Comparison of ENCODE assay signal across 8 mouse cellular contexts in the genomic region with DNA sequence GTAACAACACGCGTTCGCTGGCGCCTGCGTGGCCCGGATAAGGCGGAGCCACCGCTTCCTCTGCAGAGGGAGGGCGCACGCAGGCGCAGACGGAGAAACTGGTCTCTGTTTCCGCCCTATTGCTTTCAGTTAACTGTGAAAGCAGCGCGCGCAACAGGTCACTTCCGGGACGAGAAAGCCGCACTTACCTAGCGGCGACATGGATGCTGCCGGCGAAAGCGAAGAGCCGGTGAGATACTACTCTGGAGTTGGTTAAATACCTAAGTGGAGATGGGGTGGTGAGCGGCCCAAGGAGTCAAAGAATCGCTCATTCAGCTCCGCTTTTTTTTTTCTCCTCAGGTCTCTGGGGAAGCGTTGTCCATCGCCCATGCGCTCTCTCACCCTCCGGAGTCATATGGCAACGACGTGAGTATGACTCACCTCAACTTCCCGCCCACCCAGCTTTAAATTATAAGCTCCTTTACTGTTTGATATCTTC. TPM values are rescaled to one million over a fixed set of nuclear protein-coding genes. Genes with fewer than 3 reads are reported as not detected.
A peak's percentile ranks its signal among the peaks of the same experiment; 100 is the strongest.
DNase-seq lines count a peak whose midpoint lies in the region; ATAC-seq and TF ChIP-seq lines count a peak whose summit lies in the region.

A gene (plus strand): TSS at position 142 of the 478 bp plus-strand sequence.

- H3K36me3 ChIP-seq in hindbrain, embryonic 11.5 days (ENCODE audit: control insufficient read depth, insufficient read depth, low read length) = no peaks in the 10 kb centered on the region
- peaks cover 6% of the 10 kb centered on the region; the same call in 1 of the 2 replicates for H3K36me3 ChIP-seq in lung, embryonic 16.5 days (ENCODE audit: control insufficient read depth, insufficient read depth, low read length)
- no peaks in the 10 kb centered on the region; the same call in 1 of the 2 replicates for H3K36me3 ChIP-seq in thymus, adult 2 months (ENCODE audit: control insufficient read depth, insufficient read depth, low read length)

- no peak for TF ChIP-seq CTCF in thymus, adult 2 months (IDR thresholded peaks at IDR 0.05; ENCODE audit: borderline replicate concordance, control insufficient read depth, extremely low read depth, insufficient read depth, low read length, poor library complexity)

- no peaks in the 10 kb centered on the region for H3K4me1 ChIP-seq in hindbrain, embryonic 11.5 days (replicated peaks; ENCODE audit: control insufficient read depth, insufficient read depth, low read length)
- no peaks in the 10 kb centered on the region for H3K4me1 ChIP-seq in lung, embryonic 16.5 days (replicated peaks; ENCODE audit: control insufficient read depth, insufficient read depth, low read length)
- no peaks in the 10 kb centered on the region for H3K4me1 ChIP-seq in thymus, adult 2 months (replicated peaks; ENCODE audit: control insufficient read depth, insufficient read depth, low read length)

- no peak within 1 kb of the TSS for H3K27ac ChIP-seq in hindbrain, embryonic 11.5 days (ENCODE audit: low read depth, low read length)
- peak within 1 kb of the TSS; percentile 48 for H3K27ac ChIP-seq in lung, embryonic 16.5 days (ENCODE audit: low read length)
- H3K27ac ChIP-seq in thymus, adult 2 months (ENCODE audit: control insufficient read depth, insufficient read depth, low read length) = peak within 1 kb of the TSS; percentile 69

- no peaks in the 10 kb centered on the region for H3K27me3 ChIP-seq in hindbrain, embryonic 11.5 days (ENCODE audit: control insufficient read depth, insufficient read depth, low read length)
- no peaks in the 10 kb centered on the region for H3K27me3 ChIP-seq in lung, embryonic 16.5 days (ENCODE audit: control insufficient read depth, insufficient read depth, low read depth, low read length)
- H3K27me3 ChIP-seq in thymus, adult 2 months (ENCODE audit: control insufficient read depth, insufficient read depth, low read length) = no peaks in the 10 kb centered on the region

- peak; percentile 99 for ATAC-seq in hindbrain, embryonic 11.5 days (ENCODE audit: low FRiP score)
- ATAC-seq in lung, embryonic 16.5 days (ENCODE audit: low read depth) = peak; percentile 99

- DNase-seq in Muller cell, postnatal 12 days (ENCODE audit: inconsistent ontology term) = peak; percentile 87
- peak; percentile 90 for DNase-seq in cerebellum, adult 9-11 months
- peak; percentile 88 to 96 for DNase-seq in frontal cortex, adult 2 months (ENCODE audit: extremely low spot score in 1 of 2, low spot score in 1 of 2)
- DNase-seq in hindbrain, embryonic 11.5 days (ENCODE audit: low spot score) = peak; percentile 90
- DNase-seq in layer of hippocampus, adult 9-11 months = peak; percentile 92
- peak; percentile 92 for DNase-seq in ovary, adult 18-20 months (ENCODE audit: low spot score)
- DNase-seq in thymus, adult 2 months = peak; percentile 82

- no peaks in the 10 kb centered on the region for H3K9me3 ChIP-seq in hindbrain, embryonic 11.5 days (ENCODE audit: control insufficient read depth, low read length)
- H3K9me3 ChIP-seq in lung, embryonic 16.5 days (ENCODE audit: control insufficient read depth, low read length) = no peaks in the 10 kb centered on the region

- WGBS in hindbrain, embryonic 11.5 days = 2% methylated on average over 34 of the region's 35 CpGs
- WGBS in lung, embryonic 16.5 days = 1% methylated on average over 35 of the region's 35 CpGs
- 3% methylated on average over 34 of the region's 35 CpGs for WGBS in thymus, adult 2 months

- H3K4me2 ChIP-seq in hindbrain, embryonic 11.5 days (replicated peaks; ENCODE audit: low read depth, low read length) = peak within 1 kb of the TSS; percentile 61
- peak within 1 kb of the TSS; percentile 81 for H3K4me2 ChIP-seq in lung, embryonic 16.5 days (ENCODE audit: low read depth, low read length)

- peak within 1 kb of the TSS; percentile 52 for H3K4me3 ChIP-seq in hindbrain, embryonic 11.5 days (ENCODE audit: low read depth, low read length)
- H3K4me3 ChIP-seq in lung, embryonic 16.5 days (ENCODE audit: low read length) = peak within 1 kb of the TSS; percentile 69
- H3K4me3 ChIP-seq in thymus, adult 2 months (ENCODE audit: control insufficient read depth, insufficient read depth, low read length) = peak within 1 kb of the TSS; percentile 91

- peak within 1 kb of the TSS; percentile 48 for H3K9ac ChIP-seq in hindbrain, embryonic 11.5 days (ENCODE audit: low read depth, low read length)
- peak within 1 kb of the TSS; percentile 67 for H3K9ac ChIP-seq in lung, embryonic 16.5 days (ENCODE audit: low read length)

- peak; percentile 47 for TF ChIP-seq POLR2A in thymus, adult 2 months (IDR thresholded peaks at IDR 0.05; ENCODE audit: control insufficient read depth, extremely low read depth, insufficient read depth, low read length, poor library complexity)

RNA-seq across cellular contexts. Expression of the gene that starts here (rescaled TPM):
- polyA plus RNA-seq in frontal cortex, adult 2 months (2012; rRNA removed) = 12.1 and 14.6 TPM in 2 replicates
- polyA plus RNA-seq in hindbrain, embryonic 11.5 days (2014; fragmentation: Nextera tagmentation; extraction: Ambion mirVana) = 61.0 and 67.8 TPM in 2 replicates
- 56.1 and 56.5 TPM in 2 replicates for polyA plus RNA-seq in lung, embryonic 16.5 days (2015; fragmentation: Nextera tagmentation; extraction: Ambion mirVana)
- polyA plus RNA-seq in thymus, adult 2 months (2012; rRNA removed) = 13.1 and 13.7 TPM in 2 replicates
